Mouse (Mus musculus): ENCODE data around the gene Calm4. TPM values are rescaled to one million over a fixed set of nuclear protein-coding genes. Genes with fewer than 3 reads are reported as not detected.

Gene Calm4
- polyA plus RNA-seq (2014; fragmentation: Illumina TruSeq; extraction: RNeasy Lipid Tissue Mini Kit (QIAGEN cat#74804); ENCODE audit: low read depth, low replicate concordance) = not detected

DNA sequence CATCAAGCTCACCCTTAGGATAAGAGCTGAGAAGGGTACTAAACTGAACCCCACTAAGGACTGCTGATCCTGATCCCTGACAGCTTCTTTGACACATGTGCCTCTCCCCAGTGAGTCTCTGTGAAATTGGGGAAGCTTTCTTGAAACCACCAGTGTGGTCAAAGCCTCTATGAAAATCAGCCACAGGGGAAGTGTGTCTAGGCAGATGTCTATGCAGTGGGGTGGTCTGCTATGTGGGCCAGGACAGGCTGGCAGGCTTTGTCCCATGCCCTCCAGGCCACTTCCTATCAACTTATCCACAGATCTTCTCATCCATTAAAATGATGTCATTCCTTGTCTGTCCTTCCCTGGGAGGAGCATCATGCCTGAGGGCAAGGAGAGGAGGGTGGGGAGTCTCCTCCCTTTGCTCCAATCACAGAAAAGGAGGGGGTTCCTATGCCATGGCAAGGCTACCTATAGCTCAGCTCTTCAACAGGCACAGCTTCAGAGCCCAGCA is at the start of gene Calm4:
Calm4 (plus strand) TSS at position 446 of the 496 bp plus-strand sequence.

DNA sequence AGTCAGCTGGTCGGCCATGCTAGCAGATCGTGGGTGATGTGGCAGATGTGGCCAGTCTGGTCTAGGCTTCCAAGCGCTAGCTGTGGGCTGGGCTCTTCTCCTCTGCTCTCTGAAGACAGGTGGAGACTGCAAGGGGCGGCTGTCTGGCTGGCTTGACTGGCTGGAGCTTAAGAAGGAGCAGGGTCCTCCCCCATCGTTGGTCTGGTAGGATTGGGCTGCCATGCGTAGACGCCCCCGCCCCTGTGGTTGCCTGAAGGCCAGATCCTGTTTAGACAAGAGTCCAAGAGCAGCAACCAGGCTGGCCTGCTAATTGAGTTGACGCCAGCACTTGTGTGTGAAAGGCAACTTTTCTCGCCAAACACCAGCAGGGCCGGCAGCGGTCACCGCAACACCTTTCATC is 33.4 kb upstream of the Calm4 start, which contains the start of gene Calml3:
Calml3 (minus strand) TSS at position 131 of the 400 bp plus-strand sequence.

DNA sequence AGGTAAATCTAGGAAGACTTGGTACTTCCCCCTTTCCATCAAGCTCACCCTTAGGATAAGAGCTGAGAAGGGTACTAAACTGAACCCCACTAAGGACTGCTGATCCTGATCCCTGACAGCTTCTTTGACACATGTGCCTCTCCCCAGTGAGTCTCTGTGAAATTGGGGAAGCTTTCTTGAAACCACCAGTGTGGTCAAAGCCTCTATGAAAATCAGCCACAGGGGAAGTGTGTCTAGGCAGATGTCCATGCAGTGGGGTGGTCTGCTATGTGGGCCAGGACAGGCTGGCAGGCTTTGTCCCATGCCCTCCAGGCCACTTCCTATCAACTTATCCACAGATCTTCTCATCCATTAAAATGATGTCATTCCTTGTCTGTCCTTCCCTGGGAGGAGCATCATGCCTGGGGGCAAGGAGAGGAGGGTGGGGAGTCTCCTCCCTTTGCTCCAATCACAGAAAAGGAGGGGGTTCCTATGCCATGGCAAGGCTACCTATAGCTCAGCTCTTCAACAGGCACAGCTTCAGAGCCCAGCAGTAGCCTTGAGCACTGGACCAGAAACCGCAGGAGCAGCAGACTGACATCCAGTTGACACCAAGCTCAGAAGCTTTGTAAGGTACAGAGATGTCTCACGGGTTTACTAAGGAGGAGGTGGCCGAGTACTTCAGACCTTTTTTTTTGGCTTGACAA is 16.2 kb downstream of the Calm4 start, which contains the start of gene Calm5:
Calm5 (plus strand) TSS at position 526 of the 686 bp plus-strand sequence.

Other genes starting within 250 kb of the Calm4 start
- 68.9 TPM for gene Fam208b, start 226.6 kb upstream of the Calm4 start, polyA plus RNA-seq (2014; fragmentation: Illumina TruSeq; extraction: RNeasy Lipid Tissue Mini Kit (QIAGEN cat#74804); ENCODE audit: low read depth, low replicate concordance)
- gene Asb13, start 203.7 kb upstream of the Calm4 start, polyA plus RNA-seq (2014; fragmentation: Illumina TruSeq; extraction: RNeasy Lipid Tissue Mini Kit (QIAGEN cat#74804); ENCODE audit: low read depth, low replicate concordance) = 21.2 TPM
- gene Calml3, start 33.4 kb upstream of the Calm4 start, polyA plus RNA-seq (2014; fragmentation: Illumina TruSeq; extraction: RNeasy Lipid Tissue Mini Kit (QIAGEN cat#74804); ENCODE audit: low read depth, low replicate concordance) = not detected
- not detected for gene Calm5, start 16.4 kb downstream of the Calm4 start, polyA plus RNA-seq (2014; fragmentation: Illumina TruSeq; extraction: RNeasy Lipid Tissue Mini Kit (QIAGEN cat#74804); ENCODE audit: low read depth, low replicate concordance)
- 340 TPM for gene Net1, start 80.5 kb downstream of the Calm4 start, polyA plus RNA-seq (2014; fragmentation: Illumina TruSeq; extraction: RNeasy Lipid Tissue Mini Kit (QIAGEN cat#74804); ENCODE audit: low read depth, low replicate concordance)
- not detected for gene Tubal3, start 80.5 kb downstream of the Calm4 start, polyA plus RNA-seq (2014; fragmentation: Illumina TruSeq; extraction: RNeasy Lipid Tissue Mini Kit (QIAGEN cat#74804); ENCODE audit: low read depth, low replicate concordance)
- not detected for gene Ucn3, start 107.6 kb downstream of the Calm4 start, polyA plus RNA-seq (2014; fragmentation: Illumina TruSeq; extraction: RNeasy Lipid Tissue Mini Kit (QIAGEN cat#74804); ENCODE audit: low read depth, low replicate concordance)
- gene Akr1c14, start 211.3 kb downstream of the Calm4 start, polyA plus RNA-seq (2014; fragmentation: Illumina TruSeq; extraction: RNeasy Lipid Tissue Mini Kit (QIAGEN cat#74804); ENCODE audit: low read depth, low replicate concordance) = 4.3 TPM

All from adrenal gland, adult 10 weeks (tissue).